ENCODE assay signal across 22 mouse cellular contexts in genomic region chr10:127886551-127886950, GRCm38 (mm10). TPM values are rescaled to one million over a fixed set of nuclear protein-coding genes. Genes with fewer than 3 reads are reported as not detected.
"Had no signal": no experiment of that assay in that cellular context is flagged by ENCODE, and none has a peak within 500 bp of the region (broad histone marks: within the 10 kb centered on the region; RNA-seq: fewer than 3 reads in every experiment).

No protein-coding gene starts in this region.

- H3K9me3 ChIP-seq: hindbrain, embryonic 12.5 days; limb, embryonic 10.5 days; liver, embryonic 15.5 days; lung, embryonic 15.5 days; midbrain, embryonic 15.5 days; neural tube, embryonic 13.5 days had no signal

- H3K4me1 ChIP-seq: lung, embryonic 15.5 days; megakaryocyte, embryonic 14.5 days had no signal

- H3K36me3 ChIP-seq: hindbrain, embryonic 12.5 days; limb, embryonic 10.5 days; liver, embryonic 15.5 days; lung, embryonic 15.5 days; midbrain, embryonic 15.5 days; neural tube, embryonic 13.5 days had no signal

- H3K4me3 ChIP-seq: hindbrain, embryonic 12.5 days; left cerebral cortex, adult 2 months; limb, embryonic 10.5 days; liver, embryonic 15.5 days; lung, embryonic 15.5 days; megakaryocyte, embryonic 14.5 days; midbrain, embryonic 15.5 days; neural tube, embryonic 13.5 days had no signal

- H3K27ac ChIP-seq: hindbrain, embryonic 12.5 days; left cerebral cortex, adult 2 months; limb, embryonic 10.5 days; liver, embryonic 15.5 days; lung, embryonic 15.5 days; macrophage; midbrain, embryonic 15.5 days; neural tube, embryonic 13.5 days; stomach, postnatal 0 days had no signal

- ATAC-seq: hindbrain, embryonic 16.5 days; inflammation-experienced regulatory T-cells, adult 6 months; midbrain, embryonic 15.5 days had no signal

- H3K4me2 ChIP-seq: hindbrain, embryonic 12.5 days; liver, embryonic 15.5 days; lung, embryonic 15.5 days; midbrain, embryonic 11.5 days; midbrain, embryonic 15.5 days; neural tube, embryonic 13.5 days had no signal

- H3K27me3 ChIP-seq: hindbrain, embryonic 12.5 days; liver, embryonic 15.5 days; lung, embryonic 15.5 days; midbrain, embryonic 15.5 days; neural tube, embryonic 13.5 days had no signal

- DNase-seq: lung, postnatal 14 days; right cerebral cortex, postnatal 25 days; thymus, postnatal 4 days had no signal

- H3K9ac ChIP-seq: hindbrain, embryonic 12.5 days; liver, embryonic 15.5 days; lung, embryonic 15.5 days; midbrain, embryonic 15.5 days; neural tube, embryonic 13.5 days had no signal

RNA-seq across cellular contexts. Expression of gene Rdh7, which starts 2.1 kb away (rescaled TPM):
- total RNA-seq: layer of hippocampus, adult 8-10 months; layer of hippocampus, postnatal 25 days; left cerebral cortex, adult 2 months; left cerebral cortex, postnatal 14 days; monocyte, adult 5-6 weeks had no signal
- polyA plus RNA-seq: hindbrain, embryonic 12.5 days; hindbrain, embryonic 16.5 days; inflammation-experienced regulatory T-cells, adult 6 months; limb, embryonic 10.5 days; lung, embryonic 15.5 days; macrophage; midbrain, embryonic 11.5 days; midbrain, embryonic 15.5 days; neural tube, embryonic 13.5 days had no signal

RNA-seq across cellular contexts. Expression of gene Sdr9c7, which starts 11.8 kb away (rescaled TPM):
- total RNA-seq: layer of hippocampus, adult 8-10 months; layer of hippocampus, postnatal 25 days; left cerebral cortex, adult 2 months; left cerebral cortex, postnatal 14 days; monocyte, adult 5-6 weeks had no signal
- polyA plus RNA-seq: hindbrain, embryonic 12.5 days; hindbrain, embryonic 16.5 days; inflammation-experienced regulatory T-cells, adult 6 months; limb, embryonic 10.5 days; liver, embryonic 15.5 days; lung, embryonic 15.5 days; macrophage; midbrain, embryonic 11.5 days; midbrain, embryonic 15.5 days; neural tube, embryonic 13.5 days had no signal

RNA-seq across cellular contexts. Expression of gene Rdh16f2, which starts 20.3 kb away (rescaled TPM):
- total RNA-seq: layer of hippocampus, adult 8-10 months; layer of hippocampus, postnatal 25 days; left cerebral cortex, adult 2 months; left cerebral cortex, postnatal 14 days; monocyte, adult 5-6 weeks had no signal
- polyA plus RNA-seq: hindbrain, embryonic 12.5 days; hindbrain, embryonic 16.5 days; inflammation-experienced regulatory T-cells, adult 6 months; limb, embryonic 10.5 days; limb, embryonic 14.5 days; lung, embryonic 15.5 days; macrophage; midbrain, embryonic 11.5 days; midbrain, embryonic 15.5 days; neural tube, embryonic 13.5 days; stomach, postnatal 0 days had no signal

RNA-seq across cellular contexts. Expression of gene Rdh19, which starts 36.8 kb away (rescaled TPM):
- total RNA-seq: layer of hippocampus, adult 8-10 months; layer of hippocampus, postnatal 25 days; left cerebral cortex, adult 2 months; left cerebral cortex, postnatal 14 days; monocyte, adult 5-6 weeks had no signal
- polyA plus RNA-seq: hindbrain, embryonic 12.5 days; hindbrain, embryonic 16.5 days; inflammation-experienced regulatory T-cells, adult 6 months; large intestine, adult 2 months; limb, embryonic 10.5 days; limb, embryonic 14.5 days; lung, embryonic 15.5 days; macrophage; midbrain, embryonic 11.5 days; midbrain, embryonic 15.5 days; neural tube, embryonic 13.5 days; stomach, postnatal 0 days had no signal
